Mouse (Mus musculus): Measurements from ENCODE around the gene Kmt2c. TPM values are rescaled to one million over a fixed set of nuclear protein-coding genes. Genes with fewer than 3 reads are reported as not detected.
"Not testable (repeated sequence)": the region's sequence is repeated elsewhere in the genome, so short reads cannot be mapped to it uniquely, and the experiment has no call there.

Gene Kmt2c
- polyA plus RNA-seq, 1 experiment from 2014 or later: 5.8 TPM

DNA sequence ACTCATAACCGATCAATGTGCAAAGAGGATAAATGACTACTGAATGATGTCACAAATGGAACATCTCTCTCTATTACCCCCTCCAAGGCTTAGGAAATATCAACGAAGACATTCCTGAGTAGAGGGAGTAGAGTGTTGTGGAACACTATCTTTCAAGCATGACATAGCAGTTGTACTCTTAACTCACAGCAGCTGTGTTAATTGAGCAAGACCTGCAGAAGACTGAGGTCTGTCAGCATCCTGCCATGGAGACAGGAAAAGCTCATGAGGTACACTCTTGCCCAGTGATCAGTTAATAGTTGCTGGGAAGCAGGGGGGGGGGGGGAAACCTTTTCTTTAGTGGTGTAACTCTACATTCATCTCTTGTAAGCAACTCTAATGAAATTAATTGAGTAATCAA lies 22.8 kb downstream of the Kmt2c start:
- Histone ChIP-seq H3K9me3 (replicated peaks) (no peaks in the 10 kb centered on the region), H3K36me3 (replicated peaks) (no peaks in the 10 kb centered on the region), H3K4me3 (replicated peaks) (no peak overlapping the region), H3K27me3 (no peaks in the 10 kb centered on the region), H3K9ac (no peak overlapping the region), H3K4me2 (no peak overlapping the region), H3K27ac (replicated peaks) (no peak overlapping the region), H3K4me1 (replicated peaks) (peaks cover 28% of the 10 kb centered on the region)
- 47% methylated on average over 2 of the region's 2 CpGs for WGBS (ENCODE audit: insufficient replicate concordance)
- ATAC-seq (ENCODE audit: insufficient read depth): no peak

DNA sequence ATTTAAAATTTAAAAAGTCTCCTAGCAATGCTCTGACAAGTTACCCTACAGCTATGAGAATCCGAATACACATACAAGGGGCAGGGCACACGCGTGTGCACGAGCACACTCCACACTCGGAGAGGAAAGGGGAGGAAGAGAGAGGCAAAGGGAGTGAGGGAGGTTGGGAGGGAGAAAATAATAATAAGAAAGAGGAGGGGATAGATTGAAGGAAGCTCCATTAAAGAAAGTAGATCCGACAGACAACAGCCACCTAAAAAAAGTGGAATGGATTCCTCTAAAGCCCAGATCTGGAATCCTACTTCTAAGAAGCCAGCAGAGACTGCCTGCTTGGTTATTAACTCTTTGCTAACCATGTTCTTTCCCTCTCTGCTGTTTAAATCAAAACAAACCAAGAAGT lies 26.5 kb downstream of the Kmt2c start:
- Histone ChIP-seq H3K36me3 (replicated peaks) (no peaks in the 10 kb centered on the region), H3K27ac (replicated peaks) (no peak overlapping the region), H3K4me2 (0 out of 2 replicates have a peak overlapping the region, but pooled peaks have one; percentile 4), H3K9me3 (replicated peaks) (no peaks in the 10 kb centered on the region), H3K9ac (no peak overlapping the region), H3K27me3 (no peaks in the 10 kb centered on the region), H3K4me3 (replicated peaks) (no peak overlapping the region; the same call in 1 of the 2 replicates), H3K4me1 (replicated peaks) (peaks cover 19% of the 10 kb centered on the region)
- 18% methylated on average over 6 of the region's 6 CpGs for WGBS (ENCODE audit: insufficient replicate concordance)
- ATAC-seq (ENCODE audit: insufficient read depth): no peak

DNA sequence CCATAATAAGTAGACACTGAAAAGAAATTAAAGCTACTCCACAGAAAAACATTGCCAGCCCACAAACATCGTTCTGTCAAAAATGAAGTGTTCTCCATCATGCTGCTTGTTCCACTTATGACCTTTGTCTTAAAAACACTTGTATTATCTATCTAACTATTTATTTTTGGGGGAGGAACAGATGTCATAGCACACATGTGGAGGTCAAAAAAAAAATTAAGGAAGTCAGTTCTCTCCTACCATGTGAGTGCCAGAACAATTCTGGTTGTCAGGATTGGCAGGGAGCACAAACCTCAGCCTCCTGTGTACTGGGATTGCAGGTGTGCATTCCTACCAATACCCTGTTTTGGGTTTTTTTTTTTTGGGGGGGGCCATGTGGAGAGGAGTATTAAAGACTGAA lies 36.6 kb downstream of the Kmt2c start:
- Histone ChIP-seq H3K4me3 (replicated peaks) (no peak overlapping the region), H3K9ac (no peak overlapping the region), H3K36me3 (replicated peaks) (0 out of 2 replicates have a peak, but pooled peaks cover 9% of the 10 kb centered on the region), H3K27ac (replicated peaks) (no peak overlapping the region), H3K27me3 (no peaks in the 10 kb centered on the region), H3K9me3 (replicated peaks) (no peaks in the 10 kb centered on the region), H3K4me1 (replicated peaks) (0 out of 2 replicates have a peak, but pooled peaks cover 2% of the 10 kb centered on the region), H3K4me2 (no peak overlapping the region)
- no peak for ATAC-seq (ENCODE audit: insufficient read depth)
- WGBS (ENCODE audit: insufficient replicate concordance): 87% methylated on average over 1 of the region's 1 CpGs

DNA sequence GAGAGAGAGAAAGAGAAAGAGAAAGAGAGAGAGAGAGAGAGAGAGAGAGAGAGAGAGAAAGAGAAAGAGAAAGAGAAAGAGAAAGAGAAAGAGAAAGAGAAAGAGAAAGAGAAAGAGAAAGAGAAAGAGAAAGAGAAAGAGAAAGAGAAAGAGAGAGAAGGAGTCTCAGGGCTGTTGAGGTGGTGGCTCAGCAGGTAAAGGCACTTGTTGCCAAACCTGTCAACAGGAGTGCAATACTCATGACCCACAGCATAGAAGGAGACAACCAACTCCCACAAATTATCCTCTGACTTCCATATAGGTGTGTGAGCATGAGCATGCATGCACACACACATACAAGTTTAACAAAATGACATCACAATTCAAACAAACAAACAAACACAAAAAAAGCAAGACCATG lies 43.2 kb downstream of the Kmt2c start:
- H3K36me3 ChIP-seq (replicated peaks); H3K4me3 ChIP-seq (replicated peaks); H3K9me3 ChIP-seq (replicated peaks); H3K27ac ChIP-seq (replicated peaks); H3K9ac ChIP-seq; H3K27me3 ChIP-seq; ATAC-seq (ENCODE audit: insufficient read depth); H3K4me1 ChIP-seq (replicated peaks); H3K4me2 ChIP-seq: not testable (repeated sequence)

DNA sequence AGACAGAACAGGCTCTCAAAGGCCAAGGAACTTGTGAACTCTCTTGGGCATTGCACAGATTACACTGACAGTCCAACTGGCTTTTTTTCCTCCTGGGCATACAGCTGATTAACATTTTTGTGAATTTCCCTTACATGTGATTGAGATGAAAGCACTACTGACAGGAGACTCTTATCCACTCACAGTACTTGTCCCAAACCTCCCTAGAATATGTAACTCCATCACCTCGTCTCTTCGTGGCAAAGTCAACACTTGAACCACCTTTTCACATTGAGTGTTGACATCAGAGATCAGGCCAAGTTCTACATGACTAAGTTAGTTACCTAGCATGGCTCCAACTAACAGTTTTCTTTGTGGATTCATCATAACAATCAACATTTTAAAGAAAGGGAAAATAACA lies 45.9 kb downstream of the Kmt2c start:
- H3K4me3 ChIP-seq (replicated peaks): no peak overlapping the region
- whole genome bisulfite sequencing (ENCODE audit: insufficient replicate concordance): 79% methylated on average over 2 of the region's 2 CpGs
- H3K36me3 ChIP-seq (replicated peaks): no peaks in the 10 kb centered on the region
- ATAC-seq (ENCODE audit: insufficient read depth): no peak
- H3K27me3 ChIP-seq: no peaks in the 10 kb centered on the region
- no peaks in the 10 kb centered on the region for H3K9me3 ChIP-seq (replicated peaks)
- H3K9ac ChIP-seq: no peak overlapping the region
- peaks cover 16% of the 10 kb centered on the region for H3K4me1 ChIP-seq (replicated peaks)
- no peak overlapping the region for H3K27ac ChIP-seq (replicated peaks)
- H3K4me2 ChIP-seq: no peak overlapping the region

DNA sequence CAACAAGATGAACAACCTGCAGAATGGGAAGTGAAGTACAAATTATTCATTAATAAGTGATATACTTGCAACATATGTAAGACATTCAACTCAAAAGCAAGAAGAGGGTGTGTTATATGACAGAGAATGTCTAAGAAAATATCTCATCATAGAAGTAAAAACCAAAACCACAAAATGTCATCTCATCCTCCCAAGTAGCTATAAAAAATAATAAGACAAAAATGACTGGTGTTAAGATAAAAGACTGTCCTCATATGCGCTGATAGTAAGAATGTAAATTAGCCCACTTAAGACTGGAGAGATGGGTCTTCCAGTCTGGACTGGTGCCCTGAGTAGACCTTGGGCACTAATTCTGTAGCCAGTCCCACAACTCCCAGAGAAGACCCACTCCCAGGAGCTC lies 61.1 kb downstream of the Kmt2c start:
- Histone ChIP-seq H3K4me1 (replicated peaks) (no peaks in the 10 kb centered on the region), H3K9me3 (replicated peaks) (no peaks in the 10 kb centered on the region), H3K27ac (replicated peaks) (no peak overlapping the region), H3K9ac (no peak overlapping the region), H3K4me3 (replicated peaks) (no peak overlapping the region), H3K27me3 (no peaks in the 10 kb centered on the region), H3K36me3 (replicated peaks) (no peaks in the 10 kb centered on the region), H3K4me2 (no peak overlapping the region)
- 50% methylated on average over 1 of the region's 1 CpGs for WGBS (ENCODE audit: insufficient replicate concordance)
- ATAC-seq (ENCODE audit: insufficient read depth): no peak

DNA sequence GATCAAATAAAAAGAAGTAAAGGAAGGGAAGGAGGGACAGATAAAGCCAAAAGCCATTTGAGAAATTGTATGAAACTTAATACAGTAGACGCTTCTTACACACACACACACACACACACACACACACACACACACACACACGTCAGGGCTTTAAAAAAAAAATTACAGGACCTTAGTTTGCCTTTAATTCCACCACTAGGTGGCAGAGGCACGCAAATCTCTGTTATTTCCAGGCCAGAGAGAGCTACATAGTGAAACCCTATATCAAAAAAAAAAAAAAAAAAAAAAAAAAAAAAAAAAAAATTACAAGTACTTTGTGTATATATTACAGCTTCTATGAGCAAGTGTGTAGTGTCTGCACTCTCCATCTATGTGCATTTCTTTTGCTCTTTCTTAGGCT lies 62.5 kb downstream of the Kmt2c start:
- H3K4me2 ChIP-seq: no peak overlapping the region
- H3K27ac ChIP-seq (replicated peaks): no peak overlapping the region
- H3K9me3 ChIP-seq (replicated peaks): no peaks in the 10 kb centered on the region
- no peak overlapping the region for H3K4me3 ChIP-seq (replicated peaks)
- no peaks in the 10 kb centered on the region for H3K36me3 ChIP-seq (replicated peaks)
- WGBS (ENCODE audit: insufficient replicate concordance): 24% methylated on average over 3 of the region's 3 CpGs
- no peaks in the 10 kb centered on the region for H3K27me3 ChIP-seq
- H3K4me1 ChIP-seq (replicated peaks): no peaks in the 10 kb centered on the region
- H3K9ac ChIP-seq: no peak overlapping the region
- no peak for ATAC-seq (ENCODE audit: insufficient read depth)

DNA sequence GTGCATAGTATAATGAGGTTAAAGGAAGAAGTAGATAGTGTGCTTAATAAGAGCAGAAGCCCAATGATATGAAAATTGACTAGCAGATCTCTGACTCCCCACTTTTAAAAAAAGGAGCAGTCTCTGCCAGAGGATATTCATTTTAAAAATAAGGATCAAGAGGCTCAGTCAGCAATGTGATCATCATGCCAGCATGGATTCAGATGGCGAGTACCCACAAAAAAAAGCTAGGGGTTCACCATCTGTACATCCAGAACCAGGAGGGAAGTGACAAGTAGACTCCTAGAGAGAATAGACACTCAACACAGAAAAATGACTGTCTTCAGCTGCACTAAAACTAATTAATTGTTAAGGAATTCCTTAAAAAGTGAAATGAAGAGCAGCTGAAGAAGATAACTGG lies 76.0 kb downstream of the Kmt2c start:
- no peaks in the 10 kb centered on the region for H3K4me1 ChIP-seq (replicated peaks)
- H3K36me3 ChIP-seq (replicated peaks): no peaks in the 10 kb centered on the region
- no peak overlapping the region for H3K4me3 ChIP-seq (replicated peaks)
- no peak overlapping the region for H3K9ac ChIP-seq
- no peak overlapping the region for H3K4me2 ChIP-seq
- H3K9me3 ChIP-seq (replicated peaks): no peaks in the 10 kb centered on the region
- 72% methylated on average over 1 of the region's 1 CpGs for WGBS (ENCODE audit: insufficient replicate concordance)
- ATAC-seq (ENCODE audit: insufficient read depth): no peak
- H3K27me3 ChIP-seq: no peaks in the 10 kb centered on the region
- H3K27ac ChIP-seq (replicated peaks): no peak overlapping the region

DNA sequence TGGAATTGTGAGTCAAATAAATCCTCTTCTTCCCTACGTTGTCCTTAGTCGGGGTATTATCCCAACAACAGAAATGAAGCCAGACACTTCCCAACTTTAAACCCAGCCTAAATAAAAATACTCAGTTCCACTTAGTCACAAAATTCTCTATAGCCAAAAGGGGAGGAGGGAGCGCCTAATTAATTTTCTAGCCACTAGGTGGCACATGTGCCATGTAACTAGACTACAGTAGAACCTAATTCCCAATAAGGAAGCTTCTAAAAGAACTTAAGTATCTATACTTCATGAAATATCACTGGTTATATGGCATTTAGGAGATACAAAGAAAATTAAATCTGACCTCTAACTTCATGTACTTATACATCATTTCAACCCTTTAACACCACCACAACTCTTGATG lies 78.0 kb downstream of the Kmt2c start:
- WGBS (ENCODE audit: insufficient replicate concordance): 32% methylated on average over 3 of the region's 3 CpGs
- Histone ChIP-seq H3K36me3 (replicated peaks) (no peaks in the 10 kb centered on the region), H3K4me3 (replicated peaks) (no peak overlapping the region), H3K9ac (no peak overlapping the region), H3K9me3 (replicated peaks) (no peaks in the 10 kb centered on the region), H3K27ac (replicated peaks) (no peak overlapping the region), H3K4me2 (no peak overlapping the region), H3K27me3 (no peaks in the 10 kb centered on the region), H3K4me1 (replicated peaks) (no peaks in the 10 kb centered on the region)
- no peak for ATAC-seq (ENCODE audit: insufficient read depth)

DNA sequence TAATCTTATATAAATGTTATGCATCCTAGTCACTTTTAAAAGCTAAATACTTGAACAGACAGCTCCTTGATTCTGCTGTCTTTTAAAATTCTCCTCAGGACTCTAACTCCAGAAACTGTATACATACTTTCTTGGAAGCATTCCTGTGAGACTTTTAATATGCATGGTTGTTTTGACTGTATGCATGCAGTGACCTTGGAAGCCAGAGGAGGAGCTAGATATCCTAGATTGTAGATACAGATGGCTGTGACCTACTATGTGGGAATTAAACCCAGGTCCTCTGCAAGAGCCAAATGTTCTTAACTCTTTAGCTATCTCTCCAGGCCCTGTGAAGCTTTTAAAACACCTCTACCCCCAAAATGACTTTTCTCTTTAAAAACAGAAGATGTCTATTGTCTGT lies 83.2 kb downstream of the Kmt2c start:
- Histone ChIP-seq H3K27ac (replicated peaks) (no peak overlapping the region), H3K4me3 (replicated peaks) (no peak overlapping the region), H3K4me1 (replicated peaks) (0 out of 2 replicates have a peak, but pooled peaks cover 4% of the 10 kb centered on the region), H3K4me2 (no peak overlapping the region), H3K9ac (no peak overlapping the region), H3K9me3 (replicated peaks) (no peaks in the 10 kb centered on the region), H3K36me3 (replicated peaks) (0 out of 2 replicates have a peak, but pooled peaks cover 9% of the 10 kb centered on the region), H3K27me3 (no peaks in the 10 kb centered on the region)
- no peak for ATAC-seq (ENCODE audit: insufficient read depth)

DNA sequence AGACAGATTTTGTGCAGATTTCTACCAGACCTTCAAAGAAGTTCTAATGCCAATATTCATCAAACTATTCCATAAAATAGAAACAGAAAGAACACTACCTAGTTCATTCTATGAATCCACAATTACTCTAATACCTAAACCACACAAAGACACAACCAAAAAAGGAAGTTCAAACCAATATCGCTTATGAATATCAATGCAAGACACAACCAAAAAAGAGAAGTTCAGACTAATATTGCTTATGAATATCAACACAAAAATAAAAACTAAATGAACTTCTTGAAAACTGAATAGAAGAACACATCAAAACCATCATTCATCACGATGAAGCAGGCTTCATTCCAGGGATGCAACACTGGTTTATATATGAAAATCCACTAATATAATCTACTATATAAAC lies 101.9 kb downstream of the Kmt2c start:
- H3K9ac ChIP-seq: no peak overlapping the region
- no peaks in the 10 kb centered on the region for H3K9me3 ChIP-seq (replicated peaks)
- no peak overlapping the region for H3K27ac ChIP-seq (replicated peaks)
- 70% methylated on average over 2 of the region's 2 CpGs for WGBS (ENCODE audit: insufficient replicate concordance)
- no peak overlapping the region for H3K4me2 ChIP-seq
- no peaks in the 10 kb centered on the region for H3K4me1 ChIP-seq (replicated peaks)
- H3K4me3 ChIP-seq (replicated peaks): no peak overlapping the region
- no peaks in the 10 kb centered on the region for H3K27me3 ChIP-seq
- ATAC-seq (ENCODE audit: insufficient read depth): no peak
- H3K36me3 ChIP-seq (replicated peaks): peaks cover 16% of the 10 kb centered on the region; the same call in 1 of the 2 replicates

DNA sequence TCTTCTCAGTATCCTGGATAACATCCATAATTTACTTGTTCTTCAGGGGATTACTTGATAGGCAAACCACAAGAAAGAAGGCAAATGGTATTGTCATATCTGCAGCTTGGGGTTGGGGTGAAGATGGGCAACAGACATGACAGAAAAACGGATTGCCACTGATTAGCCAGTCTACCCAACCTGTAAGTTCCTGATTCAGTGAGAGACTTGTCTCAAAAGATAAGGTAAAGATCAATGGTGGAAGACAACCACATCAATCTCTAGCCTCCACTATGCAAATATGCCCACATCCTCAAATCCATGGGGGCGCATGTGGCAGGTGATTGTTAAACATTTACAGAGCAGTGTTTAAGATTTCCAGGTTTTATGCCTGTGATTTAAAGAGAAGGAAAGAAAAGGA lies 105.9 kb downstream of the Kmt2c start:
- Histone ChIP-seq H3K4me1 (replicated peaks) (no peaks in the 10 kb centered on the region), H3K9me3 (replicated peaks) (no peaks in the 10 kb centered on the region), H3K9ac (no peak overlapping the region), H3K36me3 (replicated peaks) (0 out of 2 replicates have a peak, but pooled peaks cover 7% of the 10 kb centered on the region), H3K27ac (replicated peaks) (no peak overlapping the region), H3K4me2 (no peak overlapping the region), H3K4me3 (replicated peaks) (no peak overlapping the region), H3K27me3 (no peaks in the 10 kb centered on the region)
- no peak for ATAC-seq (ENCODE audit: insufficient read depth)
- WGBS (ENCODE audit: insufficient replicate concordance): 42% methylated on average over 2 of the region's 2 CpGs

Data from liver, embryonic 15.5 days (tissue).